Mouse (Mus musculus) liver, embryonic 15.5 days (tissue): ENCODE results near the gene Trim21. TPM values are rescaled to one million over a fixed set of nuclear protein-coding genes. Genes with fewer than 3 reads are reported as not detected.

Experiments
- ATAC-seq: fragments of 200-750 bp; cut with Nextera tagmentation; 2 replicates; pipeline ENCODE4 v1.8.0; 2017; ENCODE audit warnings: moderate number of reproducible peaks, mild to moderate bottlenecking, moderate library complexity; ENCODE audit not compliant: insufficient read depth
- H3K27ac ChIP-seq: fragments of 300-500 bp; sonication (generic); replicated peaks from 2 replicates; pipeline ENCODE4 v1.5.1; 2015; ENCODE audit warnings: mild to moderate bottlenecking, inconsistent platforms
- H3K27me3 ChIP-seq: fragments of 300-500 bp; sonication (generic); 2 replicates; pipeline ENCODE4 v1.6.1; 2015; ENCODE audit warnings: mild to moderate bottlenecking, inconsistent platforms
- H3K36me3 ChIP-seq: fragments of 300-500 bp; sonication (generic); replicated peaks from 2 replicates; pipeline ENCODE4 v1.6.1; 2015; ENCODE audit warnings: moderate library complexity, mild to moderate bottlenecking, inconsistent platforms
- H3K4me1 ChIP-seq: fragments of 300-500 bp; sonication (generic); replicated peaks from 2 replicates; pipeline ENCODE4 v1.6.1; 2015; ENCODE audit warnings: inconsistent platforms
- H3K4me2 ChIP-seq: fragments of 300-500 bp; sonication (generic); 2 replicates; pipeline ENCODE4 v1.6.1; 2015; ENCODE audit warnings: moderate library complexity, mild to moderate bottlenecking, inconsistent platforms
- H3K4me3 ChIP-seq: fragments of 300-500 bp; sonication (generic); replicated peaks from 2 replicates; pipeline ENCODE4 v1.5.1; 2015; ENCODE audit warnings: mild to moderate bottlenecking, inconsistent platforms
- H3K9ac ChIP-seq: fragments of 300-500 bp; sonication (generic); 2 replicates; pipeline ENCODE4 v1.6.1; 2015; ENCODE audit warnings: moderate library complexity, mild to moderate bottlenecking, inconsistent platforms
- H3K9me3 ChIP-seq: fragments of 300-500 bp; sonication (generic); replicated peaks from 2 replicates; pipeline ENCODE4 v1.6.1; 2016; ENCODE audit warnings: inconsistent platforms
- WGBS: fragments of 180-500 bp; shearing (Covaris S2); methylation state at CpG from one replicate; pipeline ENCODE4 v1.1.7; 2015; ENCODE audit warnings: mixed read lengths; ENCODE audit not compliant: insufficient replicate concordance; 5-methylcytosine and 5-hydroxymethylcytosine counted together
- polyA plus RNA-seq: library from polyadenylated mRNA; unstranded; fragments of >200 nt; fragmentation: Nextera tagmentation; extraction: Ambion mirVana; gene quantifications from 2 replicates; pipeline ENCODE4 v1.2.1, GENCODE M21; 2015

The Trim21 gene
- polyA plus RNA-seq, 1 experiment from 2014 or later: 0.44 TPM

GRCm38 (mm10) chr7:102540596-102540995 lies 24.7 kb downstream of the Trim21 start, which contains the start of gene Olfr548-ps1:
Gene Olfr548-ps1 (plus strand): TSS chr7:102540896.
- no peak within 1 kb of the TSS for H3K27ac ChIP-seq
- WGBS: 57% methylated on average over 2 of the region's 2 CpGs
- no peak within 1 kb of the TSS for H3K4me2 ChIP-seq
- no peaks in the 10 kb centered on the region for H3K36me3 ChIP-seq
- H3K4me1 ChIP-seq: no peaks in the 10 kb centered on the region
- no peaks in the 10 kb centered on the region for H3K9me3 ChIP-seq
- no peak within 1 kb of the TSS for H3K9ac ChIP-seq
- H3K27me3 ChIP-seq: no peaks in the 10 kb centered on the region
- ATAC-seq: no peak
- no peak within 1 kb of the TSS for H3K4me3 ChIP-seq

GRCm38 (mm10) chr7:102534449-102534848 lies 30.8 kb downstream of the Trim21 start, which contains the start of gene Olfr547:
Gene Olfr547 (plus strand): TSS chr7:102534749.
- WGBS: 36% methylated on average over 1 of the region's 1 CpGs
- H3K4me2 ChIP-seq: no peak within 1 kb of the TSS
- H3K27ac ChIP-seq: no peak within 1 kb of the TSS
- no peaks in the 10 kb centered on the region for H3K4me1 ChIP-seq
- H3K4me3 ChIP-seq: no peak within 1 kb of the TSS
- H3K27me3 ChIP-seq: no peaks in the 10 kb centered on the region
- no peaks in the 10 kb centered on the region for H3K9me3 ChIP-seq
- H3K9ac ChIP-seq: no peak within 1 kb of the TSS
- H3K36me3 ChIP-seq: no peaks in the 10 kb centered on the region
- ATAC-seq: no peak

GRCm38 (mm10) chr7:102529052-102529451 lies 36.2 kb downstream of the Trim21 start:
- H3K4me1 ChIP-seq: no peaks in the 10 kb centered on the region
- no peaks in the 10 kb centered on the region for H3K9me3 ChIP-seq
- H3K4me2 ChIP-seq: no peak overlapping the region
- H3K36me3 ChIP-seq: no peaks in the 10 kb centered on the region
- ATAC-seq: no peak
- no peak overlapping the region for H3K27ac ChIP-seq
- no peak overlapping the region for H3K4me3 ChIP-seq
- no peak overlapping the region for H3K9ac ChIP-seq
- no peaks in the 10 kb centered on the region for H3K27me3 ChIP-seq
- WGBS: 52% methylated on average over 1 of the region's 1 CpGs

- H3K27me3 ChIP-seq: peaks cover 19% of the 10 kb centered on the region
- no peak for ATAC-seq
- no peak overlapping the region for H3K9ac ChIP-seq
- no peak overlapping the region for H3K27ac ChIP-seq
- WGBS: 40% methylated on average over 2 of the region's 2 CpGs
- no peak overlapping the region for H3K4me3 ChIP-seq
- H3K4me2 ChIP-seq: no peak overlapping the region
- peaks cover 5% of the 10 kb centered on the region for H3K4me1 ChIP-seq
- no peaks in the 10 kb centered on the region for H3K36me3 ChIP-seq
- H3K9me3 ChIP-seq: no peaks in the 10 kb centered on the region
These were observed 48.3 kb downstream of the Trim21 start for GRCm38 (mm10) chr7:102517051-102517335.

GRCm38 (mm10) chr7:102516261-102517050 lies 48.8 kb downstream of the Trim21 start:
- H3K27ac ChIP-seq: no peak overlapping the region
- H3K36me3 ChIP-seq: no peaks in the 10 kb centered on the region
- no peak overlapping the region for H3K9ac ChIP-seq
- peaks cover 5% of the 10 kb centered on the region for H3K4me1 ChIP-seq
- 51% methylated on average over 10 of the region's 10 CpGs for WGBS
- H3K4me2 ChIP-seq: no peak overlapping the region
- no peak for ATAC-seq
- H3K27me3 ChIP-seq: peaks cover 24% of the 10 kb centered on the region
- no peaks in the 10 kb centered on the region for H3K9me3 ChIP-seq
- no peak overlapping the region for H3K4me3 ChIP-seq

- no peaks in the 10 kb centered on the region for H3K9me3 ChIP-seq
- peaks cover 28% of the 10 kb centered on the region for H3K27me3 ChIP-seq
- 10% methylated on average over 4 of the region's 4 CpGs for WGBS
- peaks cover 5% of the 10 kb centered on the region for H3K4me1 ChIP-seq
- H3K4me3 ChIP-seq: no peak overlapping the region
- no peak overlapping the region for H3K27ac ChIP-seq
- H3K36me3 ChIP-seq: no peaks in the 10 kb centered on the region
- no peak overlapping the region for H3K4me2 ChIP-seq
- H3K9ac ChIP-seq: no peak overlapping the region
- ATAC-seq: no peak
These were observed 51.1 kb downstream of the Trim21 start for GRCm38 (mm10) chr7:102514144-102514543.

GRCm38 (mm10) chr7:102512814-102513435 lies 52.4 kb downstream of the Trim21 start:
- H3K4me2 ChIP-seq: peak overlapping the region; percentile 80
- H3K4me3 ChIP-seq: peak overlapping the region; percentile 50
- ATAC-seq: peak; percentile 76
- H3K9ac ChIP-seq: peak overlapping the region; percentile 6; the same call in 1 of the 2 replicates
- H3K36me3 ChIP-seq: no peaks in the 10 kb centered on the region
- H3K9me3 ChIP-seq: no peaks in the 10 kb centered on the region
- 2% methylated on average over 54 of the region's 54 CpGs for WGBS
- H3K27ac ChIP-seq: no peak overlapping the region
- H3K27me3 ChIP-seq: peaks cover 28% of the 10 kb centered on the region
- peaks cover 5% of the 10 kb centered on the region for H3K4me1 ChIP-seq

GRCm38 (mm10) chr7:102511927-102512326 lies 53.4 kb downstream of the Trim21 start:
- H3K4me3 ChIP-seq: no peak overlapping the region
- H3K4me1 ChIP-seq: peaks cover 5% of the 10 kb centered on the region
- no peak overlapping the region for H3K27ac ChIP-seq
- no peak overlapping the region for H3K9ac ChIP-seq
- no peaks in the 10 kb centered on the region for H3K36me3 ChIP-seq
- peaks cover 28% of the 10 kb centered on the region for H3K27me3 ChIP-seq
- H3K4me2 ChIP-seq: no peak overlapping the region
- no peak for ATAC-seq
- H3K9me3 ChIP-seq: no peaks in the 10 kb centered on the region
- WGBS: 64% methylated on average over 10 of the region's 10 CpGs

GRCm38 (mm10) chr7:102509726-102510125 lies 55.6 kb downstream of the Trim21 start:
- no peak overlapping the region for H3K27ac ChIP-seq
- no peak overlapping the region for H3K4me3 ChIP-seq
- no peaks in the 10 kb centered on the region for H3K36me3 ChIP-seq
- H3K27me3 ChIP-seq: peaks cover 28% of the 10 kb centered on the region
- 59% methylated on average over 7 of the region's 7 CpGs for WGBS
- no peaks in the 10 kb centered on the region for H3K9me3 ChIP-seq
- no peak overlapping the region for H3K4me2 ChIP-seq
- no peak for ATAC-seq
- H3K9ac ChIP-seq: no peak overlapping the region
- H3K4me1 ChIP-seq: peaks cover 5% of the 10 kb centered on the region

GRCm38 (mm10) chr7:102508666-102509065 lies 56.6 kb downstream of the Trim21 start:
- Histone ChIP-seq H3K4me2 (no peak overlapping the region), H3K4me1 (peaks cover 5% of the 10 kb centered on the region), H3K27ac (no peak overlapping the region), H3K27me3 (peaks cover 23% of the 10 kb centered on the region), H3K36me3 (no peaks in the 10 kb centered on the region), H3K9me3 (no peaks in the 10 kb centered on the region), H3K4me3 (no peak overlapping the region), H3K9ac (no peak overlapping the region)
- WGBS: 68% methylated on average over 6 of the region's 6 CpGs
- no peak for ATAC-seq

GRCm38 (mm10) chr7:102508066-102508465 lies 57.2 kb downstream of the Trim21 start:
- no peak overlapping the region for H3K4me2 ChIP-seq
- H3K36me3 ChIP-seq: no peaks in the 10 kb centered on the region
- H3K9me3 ChIP-seq: no peaks in the 10 kb centered on the region
- no peak overlapping the region for H3K9ac ChIP-seq
- H3K4me3 ChIP-seq: no peak overlapping the region
- ATAC-seq: no peak
- H3K4me1 ChIP-seq: peaks cover 5% of the 10 kb centered on the region
- H3K27me3 ChIP-seq: peaks cover 20% of the 10 kb centered on the region
- WGBS: 68% methylated on average over 9 of the region's 9 CpGs
- no peak overlapping the region for H3K27ac ChIP-seq
